Mouse (Mus musculus) fibroblast of lung, adult 2 months (primary cell): ENCODE measurements around the gene Impad1.

Experiments
- DNase-seq: peaks from one replicate; pipeline ENCODE4 v3.0.0-alpha.2; 2011; ENCODE audit warnings: low read depth

Impad1 gene

DNA sequence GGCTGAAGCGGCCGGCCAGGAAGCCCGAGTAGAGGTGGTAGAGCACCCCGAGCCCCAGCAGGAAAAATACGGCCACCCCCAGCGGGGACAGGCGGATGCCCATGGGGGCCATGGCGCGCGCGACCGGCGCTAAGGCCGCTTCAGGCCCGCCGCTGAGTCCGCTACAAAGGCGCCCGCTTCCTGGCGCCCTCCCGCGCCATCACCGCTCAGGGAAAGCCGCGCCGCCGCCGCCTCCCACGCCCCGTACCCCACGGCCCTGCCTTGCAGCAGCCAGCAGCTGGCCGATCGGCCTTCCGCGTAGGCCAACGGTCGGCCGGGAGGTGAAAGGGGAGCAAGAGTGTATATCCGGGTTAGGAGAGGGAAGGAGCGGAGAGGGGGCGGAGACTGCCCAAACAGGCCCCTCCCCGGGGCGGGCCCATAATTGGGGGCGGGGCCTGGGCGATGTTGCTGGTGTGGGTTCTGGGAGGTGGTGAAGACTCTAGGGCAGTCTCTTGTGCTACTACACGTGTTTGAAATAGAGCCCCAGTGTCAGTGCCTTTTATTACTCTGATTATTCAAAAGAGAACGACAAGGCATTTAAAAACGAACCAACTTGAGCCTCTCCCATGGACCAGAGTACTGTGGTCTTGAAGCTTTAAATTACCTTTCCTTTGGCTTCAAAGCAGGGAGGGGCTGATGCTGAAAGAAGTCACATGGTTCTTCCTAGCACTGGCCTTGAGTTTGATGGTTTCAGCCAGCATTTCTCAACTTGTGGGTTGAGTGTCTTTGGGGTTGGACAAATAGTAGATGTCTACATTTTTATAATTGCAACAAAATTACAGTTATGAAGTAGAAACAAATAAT lies at the start of gene Impad1:
Impad1 (minus strand) TSS at position 364 of the 843 bp plus-strand sequence.
- peak; percentile 46 for DNase-seq

DNA sequence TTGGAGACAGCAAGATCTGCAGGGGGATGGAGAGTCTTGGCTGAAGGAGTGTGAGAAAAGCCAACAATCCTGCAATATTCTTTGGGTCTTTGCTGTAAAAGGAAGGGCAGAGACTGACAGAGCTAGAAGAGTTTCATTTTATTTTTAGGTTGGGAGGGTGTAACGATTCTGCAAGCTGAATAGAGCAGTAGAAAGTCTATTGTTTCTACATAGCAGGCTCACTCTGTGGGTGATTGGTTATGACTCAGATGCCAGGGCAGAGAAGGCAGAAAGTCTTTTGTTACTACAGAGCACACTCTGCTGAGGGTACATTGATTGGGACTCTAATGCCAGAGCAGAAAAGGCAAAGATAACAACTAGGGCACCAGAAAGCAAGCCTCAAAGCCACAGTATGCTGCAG lies 47.0 kb upstream of the Impad1 start:
- no peak for DNase-seq

DNA sequence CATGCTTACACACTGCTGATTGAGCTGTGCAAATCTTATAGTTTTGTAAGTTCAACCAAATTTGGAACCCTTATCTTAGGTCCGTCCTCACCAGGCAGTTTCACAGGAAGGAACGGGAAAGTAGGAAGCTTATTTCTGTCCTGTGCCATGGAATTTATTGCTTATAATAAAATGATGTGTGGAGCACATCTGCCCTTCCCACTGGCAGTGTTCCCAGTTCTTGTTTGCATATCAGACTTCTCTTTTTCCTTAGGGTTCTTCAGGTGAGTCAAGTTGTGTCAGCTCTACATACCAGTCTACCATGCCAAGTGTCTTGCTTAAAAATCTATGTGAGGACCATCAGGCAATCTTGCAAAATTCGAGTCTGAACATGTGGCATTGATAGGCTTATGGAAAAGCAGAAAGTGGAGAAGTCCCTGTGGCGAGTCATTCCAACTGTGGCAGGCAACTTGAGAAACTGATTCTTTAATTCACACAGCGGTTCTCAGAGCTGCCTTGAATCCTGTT lies 40.7 kb upstream of the Impad1 start:
- no peak for DNase-seq

DNA sequence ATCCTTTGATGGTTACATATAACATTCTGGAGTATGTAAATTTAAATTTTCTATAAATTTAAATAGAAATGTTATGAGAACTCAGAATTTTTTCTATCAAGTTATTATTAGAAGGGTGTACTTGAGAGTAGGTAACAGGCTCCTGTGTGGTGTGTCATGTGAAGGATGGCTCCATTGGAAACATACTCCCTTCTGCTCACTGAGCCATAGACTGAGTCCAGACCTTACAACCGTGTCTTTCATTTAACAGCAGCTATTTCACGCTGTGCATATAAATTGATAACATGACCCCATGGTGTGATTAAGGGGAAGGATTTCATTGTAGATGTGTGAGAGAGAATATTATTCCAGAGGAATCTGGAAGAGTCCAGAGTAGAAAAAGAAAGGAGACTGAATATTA lies 35.0 kb upstream of the Impad1 start:
- no peak for DNase-seq

DNA sequence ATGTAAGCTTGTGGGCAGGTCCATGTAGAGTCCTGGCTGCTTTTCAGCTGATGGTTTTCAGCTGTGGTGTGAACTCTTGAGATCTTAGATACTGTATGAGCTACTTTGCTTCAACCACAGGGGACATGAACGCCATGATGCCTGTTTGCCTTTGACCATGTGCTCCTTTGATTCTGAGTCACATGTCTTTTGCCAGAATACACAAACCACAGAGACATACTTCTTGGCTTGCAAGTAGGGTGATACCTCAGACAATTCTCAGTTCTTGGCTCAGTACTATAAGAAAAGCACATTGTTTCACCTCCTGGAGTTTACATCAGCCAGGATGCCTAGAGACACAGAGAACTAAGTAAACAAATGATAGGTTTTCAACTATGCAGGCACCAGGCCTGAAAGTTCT lies 29.0 kb upstream of the Impad1 start:
- peak; percentile 91 for DNase-seq

DNA sequence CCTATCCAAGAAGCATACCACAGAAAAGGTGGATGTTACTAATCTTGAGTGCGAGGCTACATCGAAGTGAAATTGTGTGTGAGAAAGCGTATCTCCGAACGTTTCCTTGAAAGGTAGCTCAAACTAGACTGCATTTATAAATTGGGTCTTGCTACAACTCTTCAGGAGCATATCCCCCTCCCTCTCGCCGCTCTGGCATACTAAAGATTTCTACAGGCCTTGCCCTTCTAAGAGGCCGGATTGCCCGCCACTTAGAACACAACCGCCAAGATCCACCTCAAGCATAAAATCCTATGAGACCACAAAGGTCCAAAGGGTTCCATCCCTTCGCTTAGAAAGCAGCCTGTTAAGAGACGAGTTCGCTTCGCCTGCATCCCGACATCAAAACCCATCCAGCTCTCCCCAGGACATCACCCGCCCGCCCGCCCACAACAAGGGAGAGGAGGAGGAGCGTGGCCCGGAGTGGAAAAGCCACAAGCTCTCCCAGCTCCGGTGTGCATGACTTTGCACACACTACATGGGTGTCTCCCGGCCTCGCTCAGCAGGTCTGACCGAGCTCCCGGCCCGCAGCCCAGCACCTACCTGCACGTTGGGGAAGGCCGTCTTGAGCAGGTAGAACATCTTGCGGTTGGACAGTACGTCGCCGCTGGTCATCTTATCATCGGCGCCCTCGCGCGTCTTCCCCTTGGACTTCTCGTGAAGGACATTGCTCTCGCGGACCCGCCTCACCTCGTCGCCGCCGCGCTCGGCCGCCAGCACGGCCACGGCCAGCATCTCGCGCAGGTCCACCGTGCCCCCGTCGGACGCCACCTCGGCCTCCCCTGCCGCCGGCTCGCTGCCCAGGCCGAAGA lies 789 bp downstream of the Impad1 start:
- DNase-seq, result no peak

DNA sequence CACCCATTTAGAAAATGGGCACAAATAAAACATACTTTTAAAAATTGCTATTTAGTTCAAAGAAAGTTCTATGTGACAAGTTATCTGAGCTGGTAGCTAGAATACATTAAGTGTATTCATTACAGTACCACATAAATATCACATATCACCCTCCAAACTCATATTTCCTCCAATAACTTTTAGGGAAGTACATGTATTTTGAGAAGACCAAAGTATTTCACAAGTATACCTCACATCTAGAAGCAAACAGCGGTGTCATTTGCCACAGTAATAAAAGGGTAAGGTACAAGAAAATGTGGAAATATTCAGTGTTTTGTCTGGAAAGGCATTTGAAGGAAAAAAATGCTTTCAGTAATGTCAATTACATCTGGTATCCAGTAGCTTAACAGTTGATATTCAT lies 2.0 kb downstream of the Impad1 start:
- no peak for DNase-seq

DNA sequence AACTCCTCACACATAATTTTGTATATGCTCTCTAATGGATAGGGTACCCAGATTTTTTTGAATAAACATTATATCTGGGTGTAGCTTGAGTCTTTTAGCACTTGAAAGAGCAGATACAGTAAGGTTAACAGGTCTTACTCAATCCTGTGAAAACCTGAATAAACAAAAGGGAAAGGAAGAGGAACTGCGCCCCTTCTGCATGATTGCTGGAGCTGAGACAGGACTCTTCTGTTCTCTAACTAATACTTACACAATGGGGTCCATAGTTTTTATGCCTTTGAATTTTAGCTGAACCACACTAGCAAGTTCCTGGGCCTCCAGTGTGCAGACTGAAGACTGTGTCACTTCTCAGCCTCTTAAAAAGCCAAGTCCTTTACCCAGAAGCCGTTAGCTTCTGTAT lies 8.0 kb downstream of the Impad1 start:
- no peak for DNase-seq

DNA sequence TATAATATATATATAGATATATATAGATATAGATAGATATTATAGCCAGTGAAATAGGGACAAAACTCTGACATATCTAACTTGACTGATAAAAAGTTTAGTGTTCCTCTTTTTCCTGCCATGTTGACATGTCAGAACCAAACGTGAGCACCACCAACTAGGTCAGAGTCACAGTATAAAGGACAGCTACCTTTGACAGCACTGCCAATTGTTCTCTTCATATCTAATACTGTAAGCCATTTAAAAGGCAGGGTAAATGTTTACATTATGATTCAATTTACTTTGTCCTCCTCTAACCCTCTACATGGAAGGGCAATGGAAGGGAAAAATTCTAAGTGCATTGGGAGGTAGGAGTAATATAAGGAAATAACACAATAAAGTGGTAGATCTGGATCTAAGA lies 8.8 kb downstream of the Impad1 start:
- no peak for DNase-seq

DNA sequence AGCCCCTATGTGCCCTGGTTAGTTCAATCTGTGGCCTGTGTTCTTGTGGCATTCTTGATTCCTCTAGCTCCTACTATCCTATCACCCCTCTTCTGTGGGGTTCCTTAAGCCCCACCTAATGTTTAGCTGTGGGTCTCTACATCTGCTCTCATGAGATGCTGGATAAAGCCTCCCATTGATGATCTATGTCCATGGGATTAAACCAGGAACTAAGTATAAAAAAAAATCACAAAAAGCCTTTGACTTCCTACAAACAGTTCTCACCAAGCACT lies 9.5 kb downstream of the Impad1 start:
- no peak for DNase-seq

DNA sequence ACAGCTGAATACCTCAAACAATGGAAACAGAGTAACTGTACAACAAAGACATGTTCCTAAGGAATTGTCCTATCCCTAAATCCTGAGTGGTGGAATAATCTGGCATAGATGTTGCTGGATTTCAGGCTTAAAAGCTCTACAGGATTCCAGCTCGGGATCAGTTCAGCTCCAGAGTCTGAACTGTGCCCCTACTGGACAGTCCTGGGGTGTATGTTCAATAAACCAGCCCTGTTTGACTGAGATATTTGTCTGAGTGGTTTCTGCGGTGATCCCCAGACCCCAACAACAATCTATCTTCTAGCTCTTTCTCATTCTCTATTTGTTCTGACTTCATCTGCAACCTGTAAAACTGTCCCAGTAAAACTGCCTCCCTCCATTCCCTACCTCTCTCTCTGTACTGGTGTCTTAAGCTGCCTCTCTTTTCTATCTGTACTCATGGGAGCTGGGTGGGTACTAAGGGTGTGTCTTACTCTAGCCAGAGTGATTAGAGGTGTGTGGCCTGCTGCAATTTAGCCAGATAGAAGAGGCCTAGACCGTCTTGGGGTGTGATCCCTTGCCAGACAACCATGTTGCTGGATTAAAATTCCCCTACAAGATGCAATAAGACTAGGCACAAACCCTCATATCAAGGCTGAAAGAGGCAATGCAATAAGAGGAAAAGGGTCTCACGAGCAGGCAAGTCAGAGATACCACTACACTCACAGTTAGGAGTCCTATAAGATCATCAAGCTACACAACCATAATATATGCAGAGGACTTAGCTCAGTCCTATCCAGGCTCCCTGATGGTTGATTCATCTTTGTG lies 10.1 kb downstream of the Impad1 start:
- DNase-seq, result no peak

DNA sequence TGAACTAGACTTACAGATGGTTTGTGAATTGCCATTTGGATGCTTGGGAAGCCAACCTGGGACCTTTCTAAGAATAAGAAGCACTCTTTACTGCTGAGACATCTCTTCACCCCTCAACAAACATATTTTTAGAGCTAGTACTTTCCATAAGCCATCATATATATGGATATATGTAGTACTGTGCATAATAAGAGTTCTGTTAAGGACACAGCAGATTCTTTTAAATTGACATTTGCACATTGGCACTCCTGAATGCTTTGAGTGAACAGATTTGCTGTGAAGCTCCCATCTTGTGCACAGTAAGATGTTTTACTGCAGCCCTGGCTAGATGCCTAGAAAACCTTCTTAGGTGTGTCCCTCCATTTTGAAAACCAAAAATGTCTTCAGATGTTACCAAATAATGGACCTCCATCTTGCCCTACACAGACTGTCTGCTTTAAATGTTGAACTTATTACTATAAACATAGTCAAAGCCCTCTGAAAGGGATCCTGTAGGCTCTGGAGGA lies 13.8 kb downstream of the Impad1 start:
- DNase-seq, result no peak

DNA sequence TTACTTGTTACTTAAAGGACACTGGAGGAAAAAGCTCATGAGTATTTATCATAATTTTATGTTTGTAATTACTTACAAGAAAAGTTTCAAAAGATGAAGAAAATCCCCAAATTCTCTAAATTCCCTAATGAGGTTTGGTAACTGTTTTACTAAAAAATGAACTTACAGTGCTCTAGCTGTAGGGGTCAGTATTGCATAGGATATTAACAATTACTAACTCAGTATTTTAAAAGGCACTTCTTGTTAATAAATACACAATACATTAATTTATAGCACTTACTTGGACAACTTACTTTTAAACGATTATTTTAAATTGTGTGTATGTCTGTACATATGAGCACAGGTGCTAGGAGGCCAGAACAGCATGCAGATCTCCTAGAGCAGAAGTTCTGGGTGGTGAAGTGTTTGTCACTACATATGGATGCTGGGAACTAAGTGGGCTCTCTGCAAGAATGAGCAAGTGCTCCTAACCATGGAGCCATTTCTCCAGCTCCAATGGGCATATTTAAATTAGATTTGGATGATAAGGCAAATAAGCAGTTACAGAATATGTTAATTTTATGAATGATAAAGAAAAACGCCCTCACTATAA lies 21.5 kb downstream of the Impad1 start:
- no peak for DNase-seq

DNA sequence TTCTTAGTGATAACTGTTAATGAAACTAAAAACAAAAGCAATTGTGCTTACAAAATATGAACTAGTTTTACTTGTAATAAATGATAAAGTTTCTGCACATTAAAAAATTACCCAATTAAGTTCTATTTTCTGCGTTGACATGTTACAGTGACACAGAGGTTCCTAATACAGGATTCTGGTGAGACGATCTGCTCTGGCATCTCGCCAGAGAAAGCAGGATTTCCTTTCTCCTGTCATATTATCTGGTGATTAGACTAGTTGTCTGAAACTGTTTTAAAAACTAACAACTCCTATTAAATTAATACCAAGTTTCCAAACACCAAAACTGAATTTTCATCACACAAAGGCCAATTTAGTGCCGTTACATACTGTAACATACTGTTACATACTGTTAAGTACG lies 27.3 kb downstream of the Impad1 start:
- no peak for DNase-seq

DNA sequence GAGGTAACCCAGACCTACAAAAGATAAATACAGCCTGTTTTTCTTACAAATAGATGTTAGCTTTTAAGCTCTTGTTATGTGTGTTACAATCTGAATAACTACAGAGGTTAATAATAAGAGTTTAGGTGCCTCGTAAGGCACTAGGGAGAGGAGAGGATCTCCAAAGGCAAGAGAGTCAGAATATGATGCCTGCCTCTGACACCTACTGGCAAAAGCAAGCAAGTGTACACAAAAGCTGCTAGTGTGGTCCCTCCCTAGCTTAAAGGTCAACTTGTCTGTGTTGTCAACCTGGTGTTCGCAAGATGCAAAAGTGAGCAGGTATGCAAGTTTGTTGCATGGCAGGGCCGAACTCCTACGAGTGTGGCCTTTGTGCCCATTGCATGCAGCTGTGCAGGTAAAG lies 34.8 kb downstream of the Impad1 start:
- DNase-seq, result no peak

DNA sequence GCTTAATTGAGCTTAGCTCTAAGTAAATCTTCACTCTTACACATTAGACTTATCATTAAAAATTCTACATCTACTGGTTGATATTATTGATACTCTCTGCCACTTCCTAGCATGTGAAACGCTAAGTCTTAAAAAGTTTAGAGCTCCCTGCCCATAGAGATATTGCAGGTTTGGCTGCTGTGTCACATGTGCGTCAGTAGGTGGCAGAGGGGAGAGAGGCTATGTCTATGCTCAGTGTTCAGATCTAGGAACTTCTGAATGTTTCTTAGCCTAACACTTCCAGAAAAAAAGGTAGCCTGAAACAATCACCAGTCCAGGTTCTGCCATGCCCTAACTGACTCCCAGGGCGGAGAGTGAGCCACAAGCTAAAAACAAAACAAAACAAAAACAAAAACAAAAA lies 63.7 kb downstream of the Impad1 start:
- no peak for DNase-seq

DNA sequence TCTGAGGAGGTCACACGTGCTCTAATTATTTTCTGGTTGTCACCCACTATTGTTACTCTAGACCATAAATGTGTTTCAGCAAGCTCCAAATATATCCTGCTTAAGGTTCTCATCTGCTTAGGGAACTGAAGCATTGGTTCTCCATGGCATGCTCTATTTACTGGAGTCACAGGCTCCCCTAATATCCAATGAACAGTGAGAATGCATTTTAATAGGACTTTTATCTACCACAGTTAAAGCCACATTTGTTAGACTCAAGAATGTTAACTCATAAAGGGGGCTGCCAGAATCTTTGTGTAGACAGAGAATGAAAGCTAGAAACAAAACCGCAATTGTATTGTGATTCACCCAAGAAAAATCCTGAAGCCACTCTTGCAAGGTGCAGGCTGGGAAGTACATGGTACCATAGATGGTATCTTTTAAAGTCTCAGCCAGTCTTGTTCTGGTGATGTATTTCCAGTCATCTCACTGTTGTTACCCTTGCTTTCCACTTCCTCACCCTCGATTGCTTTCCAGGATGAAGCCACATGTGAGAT lies 66.8 kb downstream of the Impad1 start:
- DNase-seq, result no peak

DNA sequence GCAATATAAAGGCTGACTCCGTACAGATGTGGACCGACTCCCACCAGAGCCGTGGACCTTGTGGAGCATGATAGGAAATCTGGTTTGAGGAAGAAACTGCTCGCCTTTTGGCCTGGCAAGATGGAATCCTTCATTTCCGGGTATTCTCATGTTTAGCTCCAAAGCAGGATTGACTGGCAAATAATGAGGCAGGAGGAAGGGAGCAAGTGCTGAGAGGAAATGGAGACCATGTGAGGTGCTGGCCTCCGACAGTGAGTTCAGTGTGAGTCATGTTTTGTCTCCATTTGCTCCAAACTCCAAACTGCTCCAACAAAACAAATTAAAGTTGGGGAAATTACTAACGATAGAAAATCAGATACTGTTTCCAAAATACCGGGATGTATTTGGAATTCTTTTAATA lies 69.3 kb downstream of the Impad1 start:
- peak; percentile 45 for DNase-seq

DNA sequence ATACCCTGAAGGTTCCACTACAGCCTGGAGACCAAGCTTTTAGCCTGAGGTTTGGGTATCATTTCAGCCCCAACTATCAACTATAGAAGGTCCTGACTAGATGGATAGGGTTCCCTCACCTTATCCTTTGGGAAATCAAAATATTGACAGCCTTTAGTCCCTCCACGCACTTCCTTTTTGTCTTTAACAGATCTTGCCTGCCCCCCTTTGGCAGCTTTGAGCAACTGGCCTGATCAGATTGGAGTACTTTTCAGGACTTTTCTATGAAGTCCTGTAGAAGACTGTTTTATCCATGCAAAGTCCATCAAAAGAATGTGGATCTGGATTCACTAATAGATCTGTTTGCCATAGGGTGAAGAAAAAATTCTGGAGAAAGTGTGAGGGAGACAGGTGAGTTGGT lies 71.1 kb downstream of the Impad1 start:
- no peak for DNase-seq

DNA sequence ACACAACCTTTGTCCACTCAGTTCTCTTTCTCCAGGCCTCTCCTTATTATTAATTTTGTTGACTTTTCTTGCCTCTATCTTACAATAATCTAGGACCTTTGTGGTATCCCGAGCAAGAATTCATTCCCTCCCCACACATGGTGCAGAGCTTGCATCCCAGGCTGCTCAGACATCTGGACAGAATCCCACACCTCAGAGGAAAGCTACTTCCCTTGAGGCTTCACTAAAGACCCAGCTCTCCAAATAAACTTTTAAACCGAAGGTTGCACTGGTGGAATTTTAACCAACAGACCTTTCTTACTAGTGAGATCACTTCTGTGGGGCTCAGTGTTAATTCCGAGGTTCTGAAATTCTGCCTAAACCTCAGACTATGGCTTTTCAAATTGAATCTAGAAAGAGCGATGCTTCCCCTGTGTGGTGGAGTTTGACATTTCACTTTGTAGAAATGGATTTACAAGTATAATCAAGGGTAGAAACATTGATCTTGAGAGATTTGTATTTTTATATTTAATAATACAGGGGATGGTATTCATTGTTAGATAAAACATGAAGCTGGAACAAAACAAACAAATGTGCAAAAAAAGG lies 75.3 kb downstream of the Impad1 start:
- peak; percentile 42 for DNase-seq
